Mouse (Mus musculus) stomach, postnatal 0 days (tissue): ENCODE data around the gene Fgfr2.
A peak's percentile ranks its signal among the peaks of the same experiment; 100 is the strongest.

ENCODE experiments used
- CTCF ChIP-seq: IDR thresholded peaks from 2 replicates; pipeline ENCODE4 v1.5.1; 2016; ENCODE audit warnings: antibody characterized with exemption, low read depth, mild to moderate bottlenecking, moderate library complexity
- EP300 ChIP-seq: optimal IDR thresholded peaks from 2 replicates; pipeline ENCODE3; 2016; ENCODE audit warnings: antibody characterized with exemption

DNA sequence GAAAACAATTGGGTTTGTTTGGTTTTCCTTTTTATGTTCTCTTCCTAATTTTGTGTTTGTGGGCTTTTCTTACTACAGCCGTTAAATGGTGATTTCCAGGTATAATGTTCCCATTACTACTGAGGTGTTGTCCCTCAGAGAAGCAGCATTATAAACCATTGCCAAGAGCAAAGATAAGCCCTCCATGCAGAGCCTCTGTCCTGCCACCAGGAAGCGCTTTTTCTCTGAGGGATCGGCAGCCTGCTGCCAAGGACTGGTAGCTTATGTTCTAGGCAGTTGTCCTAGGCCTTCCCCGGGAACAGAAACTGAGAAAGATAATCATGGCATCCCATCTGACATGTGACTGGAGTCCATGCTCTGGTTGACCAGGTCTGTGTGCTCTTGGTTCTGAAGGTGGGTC, 2374.0 kb downstream of the Fgfr2 start:
- TF ChIP-seq EP300 (no peak), CTCF (peak; percentile 35)
